Mouse (Mus musculus): ENCODE measurements at regions not wholly inside any gene's neighbourhood (a gene's known extent, or its start where the extent isn't known, plus 50 kb on each side); places are given as distances from the start of the nearest gene placed in this dataset.

GRCm38 (mm10) chr16:50752277-50752600, 161.3 kb upstream of the Ccdc54 start:
- no peak for TF ChIP-seq MAX (IDR thresholded peaks at IDR 0.05)
- H3K36me3 ChIP-seq (ENCODE audit: control insufficient read depth, insufficient read depth), result no peaks in the 10 kb centered on the region
- H3K79me2 ChIP-seq (ENCODE audit: control insufficient read depth, insufficient read depth), result no peaks in the 10 kb centered on the region
- H3ac ChIP-seq (ENCODE audit: control insufficient read depth, insufficient read length, low read depth), result no peak overlapping the region
- no peaks in the 10 kb centered on the region for H3K79me3 ChIP-seq (ENCODE audit: low read depth)
- peak overlapping the region; percentile 21 for H3K4me3 ChIP-seq (ENCODE audit: insufficient read depth, poor library complexity, severe bottlenecking)
- H3K27me3 ChIP-seq (ENCODE audit: control insufficient read depth, insufficient read depth, insufficient read length), result no peaks in the 10 kb centered on the region

GRCm38 (mm10) chr16:50751495-50752276, 160.7 kb upstream of the Ccdc54 start:
- Histone ChIP-seq H3K79me3 (ENCODE audit: low read depth) (no peaks in the 10 kb centered on the region), H3ac (ENCODE audit: control insufficient read depth, insufficient read length, low read depth) (no peak overlapping the region), H3K4me3 (ENCODE audit: insufficient read depth, poor library complexity, severe bottlenecking) (no peak overlapping the region), H3K36me3 (ENCODE audit: control insufficient read depth, insufficient read depth) (no peaks in the 10 kb centered on the region), H3K27me3 (ENCODE audit: control insufficient read depth, insufficient read depth, insufficient read length) (no peaks in the 10 kb centered on the region), H3K79me2 (ENCODE audit: control insufficient read depth, insufficient read depth) (no peaks in the 10 kb centered on the region)
- TF ChIP-seq USF1 (IDR thresholded peaks at IDR 0.05; ENCODE audit: low read depth) (peak; percentile 47), FOSL1 (IDR thresholded peaks at IDR 0.05; ENCODE audit: insufficient read depth, low read length, poor library complexity, severe bottlenecking) (no peak)

GRCm38 (mm10) chr16:50747698-50748097, 156.7 kb upstream of the Ccdc54 start:
- Histone ChIP-seq H3K79me2 (ENCODE audit: control insufficient read depth, insufficient read depth) (no peaks in the 10 kb centered on the region), H3K36me3 (ENCODE audit: control insufficient read depth, insufficient read depth) (no peaks in the 10 kb centered on the region), H3ac (ENCODE audit: control insufficient read depth, insufficient read length, low read depth) (no peak overlapping the region), H3K4me3 (ENCODE audit: insufficient read depth, poor library complexity, severe bottlenecking) (no peak overlapping the region), H3K27me3 (ENCODE audit: control insufficient read depth, insufficient read depth, insufficient read length) (no peaks in the 10 kb centered on the region), H3K79me3 (ENCODE audit: low read depth) (no peaks in the 10 kb centered on the region)
- TF ChIP-seq CTCF (IDR thresholded peaks at IDR 0.05; ENCODE audit: control insufficient read depth, insufficient read depth, insufficient read length) (no peak), USF1 (IDR thresholded peaks at IDR 0.05; ENCODE audit: low read depth) (no peak), MAX (IDR thresholded peaks at IDR 0.05) (no peak), CEBPB (IDR thresholded peaks at IDR 0.05; ENCODE audit: low read depth) (no peak), FOSL1 (IDR thresholded peaks at IDR 0.05; ENCODE audit: insufficient read depth, low read length, poor library complexity, severe bottlenecking) (no peak), MYOD1 (IDR thresholded peaks at IDR 0.05; ENCODE audit: control insufficient read depth, insufficient read length, low read depth) (no peak), MYOG (IDR thresholded peaks at IDR 0.05; ENCODE audit: control insufficient read depth, extremely low read depth, insufficient read length) (no peak)

- H3K79me3 ChIP-seq (ENCODE audit: low read depth), result no peaks in the 10 kb centered on the region
- H3K27me3 ChIP-seq (ENCODE audit: control insufficient read depth, insufficient read depth, insufficient read length), result no peaks in the 10 kb centered on the region
- H3ac ChIP-seq (ENCODE audit: control insufficient read depth, insufficient read length, low read depth), result no peak overlapping the region
- H3K79me2 ChIP-seq (ENCODE audit: control insufficient read depth, insufficient read depth), result no peaks in the 10 kb centered on the region
- no peak overlapping the region for H3K4me3 ChIP-seq (ENCODE audit: insufficient read depth, poor library complexity, severe bottlenecking)
- no peaks in the 10 kb centered on the region for H3K36me3 ChIP-seq (ENCODE audit: control insufficient read depth, insufficient read depth)
- TF ChIP-seq MYOD1 (IDR thresholded peaks at IDR 0.05; ENCODE audit: control insufficient read depth, insufficient read length, low read depth), result no peak
- no peak for TF ChIP-seq MYOG (IDR thresholded peaks at IDR 0.05; ENCODE audit: control insufficient read depth, extremely low read depth, insufficient read length)
- no peak for TF ChIP-seq MAX (IDR thresholded peaks at IDR 0.05)
- no peak for TF ChIP-seq FOSL1 (IDR thresholded peaks at IDR 0.05; ENCODE audit: insufficient read depth, low read length, poor library complexity, severe bottlenecking)
- no peak for TF ChIP-seq USF1 (IDR thresholded peaks at IDR 0.05; ENCODE audit: low read depth)
Observed at GRCm38 (mm10) chr16:50745723-50746122, 154.8 kb upstream of the Ccdc54 start.

- Histone ChIP-seq H3K79me2 (ENCODE audit: control insufficient read depth, insufficient read depth) (no peaks in the 10 kb centered on the region), H3K4me3 (ENCODE audit: insufficient read depth, poor library complexity, severe bottlenecking) (no peak overlapping the region), H3K36me3 (ENCODE audit: control insufficient read depth, insufficient read depth) (no peaks in the 10 kb centered on the region), H3K79me3 (ENCODE audit: low read depth) (no peaks in the 10 kb centered on the region), H3ac (ENCODE audit: control insufficient read depth, insufficient read length, low read depth) (no peak overlapping the region), H3K27me3 (ENCODE audit: control insufficient read depth, insufficient read depth, insufficient read length) (no peaks in the 10 kb centered on the region)
- no peak for TF ChIP-seq MYOG (IDR thresholded peaks at IDR 0.05; ENCODE audit: control insufficient read depth, extremely low read depth, insufficient read length)
- no peak for TF ChIP-seq USF1 (IDR thresholded peaks at IDR 0.05; ENCODE audit: low read depth)
- TF ChIP-seq CEBPB (IDR thresholded peaks at IDR 0.05; ENCODE audit: low read depth), result no peak
- TF ChIP-seq FOSL1 (IDR thresholded peaks at IDR 0.05; ENCODE audit: insufficient read depth, low read length, poor library complexity, severe bottlenecking), result no peak
- TF ChIP-seq MAX (IDR thresholded peaks at IDR 0.05), result no peak
- TF ChIP-seq CTCF (IDR thresholded peaks at IDR 0.05; ENCODE audit: control insufficient read depth, insufficient read depth, insufficient read length), result no peak
- TF ChIP-seq MYOD1 (IDR thresholded peaks at IDR 0.05; ENCODE audit: control insufficient read depth, insufficient read length, low read depth), result no peak
Observed at GRCm38 (mm10) chr16:50737396-50737843, 146.5 kb upstream of the Ccdc54 start.

GRCm38 (mm10) chr16:50736151-50737047, 145.4 kb upstream of the Ccdc54 start:
- no peak overlapping the region for H3K4me3 ChIP-seq (ENCODE audit: insufficient read depth, poor library complexity, severe bottlenecking)
- peaks cover 7% of the 10 kb centered on the region for H3K79me2 ChIP-seq (ENCODE audit: control insufficient read depth, insufficient read depth)
- no peak for TF ChIP-seq CEBPB (IDR thresholded peaks at IDR 0.05; ENCODE audit: low read depth)
- TF ChIP-seq CTCF (IDR thresholded peaks at IDR 0.05; ENCODE audit: control insufficient read depth, insufficient read depth, insufficient read length), result peak; percentile 93
- H3K36me3 ChIP-seq (ENCODE audit: control insufficient read depth, insufficient read depth), result no peaks in the 10 kb centered on the region
- H3K79me3 ChIP-seq (ENCODE audit: low read depth), result no peaks in the 10 kb centered on the region
- H3ac ChIP-seq (ENCODE audit: control insufficient read depth, insufficient read length, low read depth), result no peak overlapping the region
- H3K27me3 ChIP-seq (ENCODE audit: control insufficient read depth, insufficient read depth, insufficient read length), result no peaks in the 10 kb centered on the region

Data from C2C12 (cell line).